Mouse (Mus musculus): ENCODE measurements around the gene Cnpy1.

- TF ChIP-seq CTCF (IDR thresholded peaks at IDR 0.05; ENCODE audit: control insufficient read depth, insufficient read depth, insufficient replicate concordance, low read depth, low read length): no peak
- no peak for TF ChIP-seq POLR2A (IDR thresholded peaks at IDR 0.05; ENCODE audit: control insufficient read depth, low read depth, low read length)
Observed at GRCm38 (mm10) chr5:28210591-28211550, 34.7 kb downstream of the Cnpy1 start.

Data from testis, adult 2 months (tissue).